Mouse (Mus musculus) T-helper 2 cell (primary cell): ENCODE results near the gene Ceacam1.

Source experiments
- in situ Hi-C: fragments of 300-600 bp; cut with MboI, MseI; formaldehyde crosslinking; loops from one replicate; pipeline ENCODE4 v1.15.1; 2025; ENCODE audit warnings: high pct_unique_total_duplicates

Ceacam1 gene

DNA sequence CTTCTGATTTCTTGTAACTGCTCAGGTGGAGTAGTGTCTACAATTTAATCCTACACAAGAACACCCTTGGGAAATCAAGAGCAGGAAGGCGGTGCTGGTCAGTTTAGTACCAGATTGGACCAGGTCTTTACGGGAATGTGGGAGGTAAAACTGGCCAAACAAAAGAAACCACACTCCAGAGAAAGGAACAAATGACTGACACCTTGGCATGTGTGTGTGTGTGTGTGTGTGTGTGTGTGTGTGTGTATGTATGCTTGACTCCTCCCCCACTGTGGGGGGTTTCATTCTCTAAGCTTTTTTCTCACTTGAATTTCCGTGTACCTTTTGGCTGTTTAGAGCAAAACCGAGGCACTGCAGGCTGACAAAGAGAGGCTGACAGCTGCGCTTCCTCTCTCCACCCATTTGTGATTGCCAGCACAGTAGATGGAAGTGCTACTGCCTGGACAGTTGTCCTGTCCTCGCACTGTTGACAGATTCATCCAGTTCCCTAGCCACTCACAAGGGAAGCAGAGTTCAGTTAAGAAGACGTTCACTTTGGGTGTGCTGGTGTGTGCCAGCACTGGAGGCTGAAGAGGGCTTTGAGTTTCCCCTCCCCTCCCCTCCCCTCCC lies 64.5 kb downstream of the Ceacam1 start, which contains the start of gene Cxcl17:
Gene Cxcl17 (minus strand): TSS at position 54 of the 609 bp plus-strand sequence.
- in situ Hi-C loops, result no loop called here

DNA sequence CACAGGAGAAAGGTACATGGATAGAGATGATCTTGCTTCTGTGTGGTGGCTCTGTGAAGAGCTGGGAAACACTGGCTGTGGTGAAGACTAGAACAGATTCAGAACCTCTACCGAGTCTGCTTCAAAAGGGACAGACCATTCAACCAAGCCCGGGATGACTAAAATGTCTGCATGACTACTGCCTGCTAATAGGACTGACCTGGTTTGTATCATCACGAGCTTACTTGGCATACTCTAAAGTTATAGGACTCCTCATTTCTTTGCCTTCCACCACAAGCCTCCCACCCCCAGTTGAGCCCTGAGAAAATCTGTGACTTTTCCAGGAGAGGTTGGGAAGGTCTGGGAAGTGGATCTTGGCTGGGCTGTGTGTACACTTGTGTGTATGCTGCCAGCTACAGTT lies 65.5 kb downstream of the Ceacam1 start:
- in situ Hi-C loops, result no loop called here
